Comparison of ENCODE assay signal across 12 mouse cellular contexts in genomic region chr11:11877891-11878277, GRCm38 (mm10). TPM values are rescaled to one million over a fixed set of nuclear protein-coding genes. Genes with fewer than 3 reads are reported as not detected.
DNase-seq lines count a peak whose midpoint lies in the region; ATAC-seq and TF ChIP-seq lines count a peak whose summit lies in the region.
"Had no signal": no experiment of that assay in that cellular context is flagged by ENCODE, and none has a peak within 500 bp of the region (broad histone marks: within the 10 kb centered on the region; RNA-seq: fewer than 3 reads in every experiment).

No protein-coding gene starts in this region.

- no peaks in the 10 kb centered on the region for H3K36me3 ChIP-seq in heart, embryonic 15.5 days
- no peaks in the 10 kb centered on the region for H3K36me3 ChIP-seq in lung, postnatal 0 days (ENCODE audit: insufficient read depth, low read length)
- H3K36me3 ChIP-seq in intestine, embryonic 15.5 days, result no peaks in the 10 kb centered on the region
- H3K36me3 ChIP-seq: neural tube, embryonic 12.5 days had no signal

- peak overlapping the region; percentile 94 for H3K27ac ChIP-seq in heart, embryonic 15.5 days
- H3K27ac ChIP-seq in lung, postnatal 0 days (ENCODE audit: low read length), result peak overlapping the region; percentile 64
- peak overlapping the region; percentile 95 for H3K27ac ChIP-seq in intestine, embryonic 15.5 days
- H3K27ac ChIP-seq: macrophage; neural tube, embryonic 12.5 days had no signal

- H3K9ac ChIP-seq in heart, embryonic 15.5 days, result no peak overlapping the region
- no peak overlapping the region for H3K9ac ChIP-seq in lung, postnatal 0 days (replicated peaks; ENCODE audit: low read depth)
- H3K9ac ChIP-seq in intestine, embryonic 15.5 days, result no peak overlapping the region
- H3K9ac ChIP-seq: neural tube, embryonic 12.5 days had no signal

- DNase-seq in heart, postnatal 10 days, result no peak
- DNase-seq in lung, postnatal 0 days (ENCODE audit: low spot score), result peak; percentile 58
- DNase-seq in lung, postnatal 4 days, result no peak
- DNase-seq in yolk sac, embryonic 10.5 days (ENCODE audit: low spot score), result peak; percentile 29
- DNase-seq in layer of hippocampus, postnatal 25 days (ENCODE audit: extremely low spot score in 1 of 2, low spot score in 1 of 2), result no peak
- DNase-seq: cerebellum, postnatal 36 days; kidney, adult 11 months had no signal

- TF ChIP-seq EP300 in lung, postnatal 0 days (IDR thresholded peaks at IDR 0.05), result no peak

- no peaks in the 10 kb centered on the region for H3K27me3 ChIP-seq in heart, embryonic 15.5 days
- no peaks in the 10 kb centered on the region for H3K27me3 ChIP-seq in lung, postnatal 0 days (replicated peaks; ENCODE audit: insufficient read depth, low read length)
- H3K27me3 ChIP-seq in intestine, embryonic 15.5 days (replicated peaks), result no peaks in the 10 kb centered on the region
- H3K27me3 ChIP-seq: CH12.LX; neural tube, embryonic 12.5 days had no signal

- no peak overlapping the region for H3K4me3 ChIP-seq in heart, embryonic 15.5 days
- H3K4me3 ChIP-seq in lung, postnatal 0 days (ENCODE audit: low read depth, low read length), result no peak overlapping the region
- H3K4me3 ChIP-seq in intestine, embryonic 15.5 days (replicated peaks), result no peak overlapping the region
- H3K4me3 ChIP-seq: neural tube, embryonic 12.5 days had no signal

- no peak overlapping the region for H3K4me2 ChIP-seq in heart, embryonic 15.5 days
- no peak overlapping the region for H3K4me2 ChIP-seq in lung, postnatal 0 days (replicated peaks; ENCODE audit: low read depth, low read length)
- no peak overlapping the region for H3K4me2 ChIP-seq in intestine, embryonic 15.5 days (replicated peaks)
- H3K4me2 ChIP-seq: neural tube, embryonic 12.5 days had no signal

- no peaks in the 10 kb centered on the region for H3K9me3 ChIP-seq in heart, embryonic 15.5 days (replicated peaks)
- H3K9me3 ChIP-seq in lung, postnatal 0 days (ENCODE audit: low read length), result no peaks in the 10 kb centered on the region
- H3K9me3 ChIP-seq in intestine, embryonic 15.5 days, result no peaks in the 10 kb centered on the region
- H3K9me3 ChIP-seq: neural tube, embryonic 12.5 days had no signal

- intact Hi-C loops in heart, postnatal 10 days (cut with DNase I), result loop anchor here (2.0 to 5.0 kb wide), 2 partner anchors 33 to 49 kb away; no protein-coding TSS in a partner anchor

- no peak; the same call in 1 of the 2 replicates for TF ChIP-seq CTCF in lung, postnatal 0 days (IDR thresholded peaks at IDR 0.05)

- ATAC-seq in heart, embryonic 15.5 days (replicated peaks; ENCODE audit: insufficient number of reproducible peaks, insufficient read depth, low FRiP score, low read depth), result no peak
- peak; percentile 41 for ATAC-seq in lung, postnatal 0 days
- no peak for ATAC-seq in intestine, embryonic 15.5 days

- WGBS in heart, embryonic 15.5 days, result 28% methylated on average over 4 of the region's 4 CpGs
- WGBS in lung, postnatal 0 days, result 10% methylated on average over 4 of the region's 4 CpGs
- 34% methylated on average over 4 of the region's 4 CpGs for WGBS in intestine, embryonic 15.5 days

- H3K4me1 ChIP-seq in heart, embryonic 15.5 days (replicated peaks), result peaks cover 73% of the 10 kb centered on the region
- H3K4me1 ChIP-seq in lung, postnatal 0 days (ENCODE audit: insufficient read depth, low read depth, low read length), result peaks cover 10% of the 10 kb centered on the region; the same call in 1 of the 2 replicates
- peaks cover 25% of the 10 kb centered on the region for H3K4me1 ChIP-seq in intestine, embryonic 15.5 days (replicated peaks)

RNA-seq across cellular contexts. Expression of gene Ddc, which starts 20.1 kb away (rescaled TPM):
- 92.1 and 115 TPM in 2 replicates for polyA plus RNA-seq in heart, embryonic 15.5 days (2015; fragmentation: Nextera tagmentation; extraction: Ambion mirVana)
- 10 to 100 TPM; 11.0 to 11.9 TPM for total RNA-seq in heart, postnatal 10 days (2021)
- polyA plus RNA-seq in lung, postnatal 0 days (2015; fragmentation: Nextera tagmentation; extraction: Ambion mirVana), result 12.4 and 17.6 TPM in 2 replicates
- 46.3 and 52.2 TPM in 2 replicates for polyA plus RNA-seq in intestine, embryonic 15.5 days (2015; fragmentation: Nextera tagmentation; extraction: Ambion mirVana)
- total RNA-seq in layer of hippocampus, postnatal 25 days (2021), result 10 to 100 TPM; 11.8 to 12.2 TPM
- polyA plus RNA-seq: macrophage had no signal

Comparison
In these comparisons a context has a peak if more than half of its experiments do, and no peak if none do; other contexts are left out.
1. DNase-seq: peak in lung, postnatal 0 days (single experiment) and yolk sac, embryonic 10.5 days (single experiment); none in heart, postnatal 10 days (0 of 2), lung, postnatal 4 days (0 of 2) and layer of hippocampus, postnatal 25 days (0 of 2).
2. Peak in every context shown above with its lines, with median percentiles within 50 percentile points of each other: H3K27ac ChIP-seq.